10 mouse cellular contexts compared by ENCODE assay signal in genomic region chr12:73025490-73025889, GRCm38 (mm10). TPM values are rescaled to one million over a fixed set of nuclear protein-coding genes. Genes with fewer than 3 reads are reported as not detected.
DNase-seq lines count a peak whose midpoint lies in the region; ATAC-seq and TF ChIP-seq lines count a peak whose summit lies in the region.
"Had no signal": no experiment of that assay in that cellular context is flagged by ENCODE, and none has a peak within 500 bp of the region (broad histone marks: within the 10 kb centered on the region; RNA-seq: fewer than 3 reads in every experiment).

No protein-coding gene starts in this region.

- H3K9ac ChIP-seq in lung, embryonic 14.5 days = no peak overlapping the region
- H3K9ac ChIP-seq in heart, embryonic 14.5 days (ENCODE audit: low read length) = no peak overlapping the region
- H3K9ac ChIP-seq in stomach, embryonic 16.5 days (ENCODE audit: low read length) = no peak overlapping the region
- H3K9ac ChIP-seq in hindbrain, embryonic 13.5 days = no peak overlapping the region

- no peaks in the 10 kb centered on the region for H3K9me3 ChIP-seq in lung, embryonic 14.5 days (ENCODE audit: low read depth, low read length)
- H3K9me3 ChIP-seq in heart, embryonic 14.5 days (ENCODE audit: control insufficient read depth, low read length) = no peaks in the 10 kb centered on the region
- H3K9me3 ChIP-seq in stomach, embryonic 16.5 days (replicated peaks; ENCODE audit: control insufficient read depth, low read length) = no peaks in the 10 kb centered on the region
- no peaks in the 10 kb centered on the region for H3K9me3 ChIP-seq in hindbrain, embryonic 13.5 days

- peak; percentile 59 for DNase-seq in lung, embryonic 14.5 days
- no peak for DNase-seq in lung, adult 2 months
- peak; percentile 43 for DNase-seq in brain, adult 2 months (ENCODE audit: low read depth, low spot score)
- no peak for DNase-seq in kidney, adult 11 months
- DNase-seq: cerebellum, adult 11-12 months had no signal

- no peaks in the 10 kb centered on the region for H3K4me1 ChIP-seq in lung, embryonic 14.5 days (ENCODE audit: insufficient read depth)
- H3K4me1 ChIP-seq in lung, adult 2 months (ENCODE audit: control insufficient read depth, insufficient read depth, low read length) = no peaks in the 10 kb centered on the region
- H3K4me1 ChIP-seq in heart, embryonic 14.5 days (ENCODE audit: control insufficient read depth in 2 of 2, insufficient read depth in 2 of 2, low read length in 2 of 2) = peaks cover 0 to 2% of the 10 kb centered on the region in 2 experiments; a peak in 2 of 4 replicates
- H3K4me1 ChIP-seq in stomach, embryonic 16.5 days (ENCODE audit: control insufficient read depth, insufficient read depth, low read length) = no peaks in the 10 kb centered on the region
- no peaks in the 10 kb centered on the region for H3K4me1 ChIP-seq in hindbrain, embryonic 13.5 days (replicated peaks)

- TF ChIP-seq CTCF in lung, embryonic 14.5 days (IDR thresholded peaks at IDR 0.05; ENCODE audit: low read depth) = no peak
- no peak for TF ChIP-seq CTCF in lung, adult 2 months (IDR thresholded peaks at IDR 0.05; ENCODE audit: insufficient read depth, low read length)

- no peaks in the 10 kb centered on the region for H3K27me3 ChIP-seq in lung, embryonic 14.5 days (ENCODE audit: insufficient read depth, low read length)
- H3K27me3 ChIP-seq in heart, embryonic 14.5 days (ENCODE audit: control insufficient read depth, insufficient read depth, low read length) = no peaks in the 10 kb centered on the region
- peaks cover 2% of the 10 kb centered on the region; the same call in 1 of the 2 replicates for H3K27me3 ChIP-seq in stomach, embryonic 16.5 days (ENCODE audit: control insufficient read depth, insufficient read depth, low read length)
- H3K27me3 ChIP-seq in hindbrain, embryonic 13.5 days = peaks cover 21% of the 10 kb centered on the region

- no peak overlapping the region for H3K4me2 ChIP-seq in lung, embryonic 14.5 days
- peak overlapping the region; percentile 8; the same call in 1 of the 2 replicates for H3K4me2 ChIP-seq in heart, embryonic 14.5 days (ENCODE audit: low read length)
- H3K4me2 ChIP-seq in stomach, embryonic 16.5 days (ENCODE audit: low read depth, low read length) = no peak overlapping the region
- no peak overlapping the region for H3K4me2 ChIP-seq in hindbrain, embryonic 13.5 days

- H3K4me3 ChIP-seq in lung, embryonic 14.5 days (ENCODE audit: low read depth, low read length) = no peak overlapping the region
- no peak overlapping the region for H3K4me3 ChIP-seq in lung, adult 2 months (replicated peaks; ENCODE audit: extremely low read depth, low read depth, low read length)
- no peak overlapping the region for H3K4me3 ChIP-seq in heart, embryonic 14.5 days (ENCODE audit: control insufficient read depth in 1 of 2, insufficient read depth in 1 of 2, low read depth in 1 of 2, low read length in 2 of 2)
- H3K4me3 ChIP-seq in stomach, embryonic 16.5 days (replicated peaks; ENCODE audit: low read length) = no peak overlapping the region
- no peak overlapping the region for H3K4me3 ChIP-seq in hindbrain, embryonic 13.5 days
- H3K4me3 ChIP-seq: megakaryocyte, embryonic 14.5 days had no signal

- peak; percentile 62; the same call in 1 of the 2 replicates for ATAC-seq in lung, embryonic 14.5 days (ENCODE audit: insufficient read depth)
- peak; percentile 39; the same call in 1 of the 2 replicates for ATAC-seq in heart, embryonic 14.5 days (ENCODE audit: insufficient number of reproducible peaks, insufficient read depth, low FRiP score, low read depth)
- 0 out of 2 replicates have a peak, but pooled peaks have one; percentile 33 for ATAC-seq in stomach, embryonic 16.5 days (ENCODE audit: insufficient read depth, low FRiP score)
- no peak for ATAC-seq in hindbrain, embryonic 13.5 days (ENCODE audit: low FRiP score)

- 48% methylated on average over 8 of the region's 8 CpGs for WGBS in lung, embryonic 14.5 days
- WGBS in lung, adult 2 months = 46% methylated on average over 8 of the region's 8 CpGs
- 17% methylated on average over 8 of the region's 8 CpGs for WGBS in heart, embryonic 14.5 days
- WGBS in stomach, embryonic 16.5 days = 44% methylated on average over 8 of the region's 8 CpGs
- WGBS in hindbrain, embryonic 13.5 days = 81% methylated on average over 8 of the region's 8 CpGs

- H3K36me3 ChIP-seq in lung, embryonic 14.5 days (ENCODE audit: insufficient read depth) = no peaks in the 10 kb centered on the region
- H3K36me3 ChIP-seq in heart, embryonic 14.5 days (ENCODE audit: control insufficient read depth, insufficient read depth, low read length) = no peaks in the 10 kb centered on the region
- no peaks in the 10 kb centered on the region for H3K36me3 ChIP-seq in stomach, embryonic 16.5 days (ENCODE audit: control insufficient read depth, insufficient read depth, low read length)
- H3K36me3 ChIP-seq in hindbrain, embryonic 13.5 days = no peaks in the 10 kb centered on the region

- TF ChIP-seq POLR2A in lung, adult 2 months (IDR thresholded peaks at IDR 0.05; ENCODE audit: borderline replicate concordance, extremely low read depth, low read depth, low read length) = no peak

- no peak overlapping the region for H3K27ac ChIP-seq in lung, embryonic 14.5 days (ENCODE audit: low read depth)
- H3K27ac ChIP-seq in heart, embryonic 14.5 days (replicated peaks in 1 of 2; ENCODE audit: control insufficient read depth in 1 of 2, insufficient read depth in 1 of 2, low read depth in 2 of 2, low read length in 2 of 2) = no peak overlapping the region
- no peak overlapping the region for H3K27ac ChIP-seq in stomach, embryonic 16.5 days (ENCODE audit: low read length)
- H3K27ac ChIP-seq in hindbrain, embryonic 13.5 days = no peak overlapping the region

RNA-seq across cellular contexts. Expression of gene Six1, which starts 28.2 kb away (rescaled TPM):
- 0.45 and 0.53 TPM in 2 replicates for polyA plus RNA-seq in lung, embryonic 14.5 days (2014; fragmentation: Nextera tagmentation; extraction: Ambion mirVana)
- polyA plus RNA-seq in lung, adult 2 months (2012; rRNA removed) = 3.0 and 3.6 TPM in 2 replicates
- 0.09 and 0.27 TPM in 2 replicates for polyA plus RNA-seq in heart, embryonic 14.5 days (2014; fragmentation: Nextera tagmentation; extraction: Ambion mirVana)
- polyA plus RNA-seq in stomach, embryonic 16.5 days (2015; fragmentation: Nextera tagmentation; extraction: Ambion mirVana) = 0.06 and 1.9 TPM in 2 replicates
- polyA plus RNA-seq in hindbrain, embryonic 13.5 days (2015; fragmentation: Nextera tagmentation; extraction: Ambion mirVana) = 2.6 and 5.7 TPM in 2 replicates
- polyA plus RNA-seq: intestine, embryonic 14.5 days had no signal

Comparison
In these comparisons a context has a peak if more than half of its experiments do, and no peak if none do; other contexts are left out.
1. DNase-seq: peak in lung, embryonic 14.5 days (single experiment) and brain, adult 2 months (single experiment); none in lung, adult 2 months (single experiment) and kidney, adult 11 months (single experiment).